Mouse (Mus musculus) MEL (cell line): ENCODE data around the gene Baiap2l2. TPM values are rescaled to one million over a fixed set of nuclear protein-coding genes. Genes with fewer than 3 reads are reported as not detected.

Experiments used
- DNase-seq: peaks from one replicate; pipeline ENCODE4 v3.0.0; 2011; ENCODE audit warnings: low read depth, low spot score
- H3K27ac ChIP-seq: 2 replicates; pipeline ENCODE4 v1.5.1; 2012; ENCODE audit warnings: low read depth, mild to moderate bottlenecking, control low read depth, low read length, moderate library complexity; ENCODE audit not compliant: control insufficient read depth
- H3K27me3 ChIP-seq, 2 experiments: fragments of 150-350 bp in 1 of 2; sonication (generic) in 1 of 2; 2 replicates each; pipeline ENCODE4 v1.6.1; 2012; ENCODE audit warnings: low read length in 2 of 2, mild to moderate bottlenecking in 2 of 2, improper control_type of control experiment in 1 of 2, moderate library complexity in 1 of 2; ENCODE audit not compliant: insufficient read depth in 2 of 2, control insufficient read depth in 1 of 2
- H3K36me3 ChIP-seq, 2 experiments: 2 replicates each; pipeline ENCODE4 v1.6.1; 2012 to 2014; ENCODE audit warnings: low read length in 2 of 2, improper control_type of control experiment in 1 of 2, inconsistent platforms in 1 of 2, mild to moderate bottlenecking in 1 of 2; ENCODE audit not compliant: insufficient read depth in 2 of 2, control insufficient read depth in 1 of 2
- H3K4me1 ChIP-seq, 2 experiments: fragments of 150-350 bp in 1 of 2; sonication (generic) in 1 of 2; 2 replicates each; pipeline ENCODE4 v1.6.1; 2012; ENCODE audit warnings: low read length in 2 of 2, improper control_type of control experiment in 1 of 2, mild to moderate bottlenecking in 1 of 2; ENCODE audit not compliant: insufficient read depth in 2 of 2, control insufficient read depth in 1 of 2
- H3K4me3 ChIP-seq, 2 experiments: fragments of 150-350 bp in 1 of 2; sonication (generic) in 1 of 2; 2 replicates each; pipeline ENCODE4 v1.5.1; 2012; ENCODE audit warnings: low read depth in 2 of 2, low read length in 2 of 2, mild to moderate bottlenecking in 2 of 2, moderate library complexity in 2 of 2, control low read depth in 1 of 2, improper control_type of control experiment in 1 of 2; ENCODE audit not compliant: control insufficient read depth in 1 of 2, insufficient read depth in 1 of 2
- H3K79me2 ChIP-seq: 2 replicates; pipeline ENCODE4 v1.6.1; 2012; ENCODE audit warnings: mild to moderate bottlenecking, low read length, moderate library complexity; ENCODE audit not compliant: control insufficient read depth, poor library complexity, insufficient read depth
- H3K9ac ChIP-seq: 2 replicates; pipeline ENCODE4 v1.6.1; 2012; ENCODE audit warnings: low read depth, mild to moderate bottlenecking, control low read depth, low read length, moderate library complexity; ENCODE audit not compliant: control insufficient read depth, poor library complexity, severe bottlenecking
- H3K9me3 ChIP-seq: fragments of 150-350 bp; sonication (generic); replicated peaks from 2 replicates; pipeline ENCODE4 v1.6.1; 2012; ENCODE audit warnings: mild to moderate bottlenecking, low read length, improper control_type of control experiment, moderate library complexity; ENCODE audit not compliant: insufficient read depth
- BHLHE40 ChIP-seq: IDR thresholded peaks from 2 replicates; pipeline ENCODE4 v1.6.1; 2012; ENCODE audit warnings: low read depth, mild to moderate bottlenecking, inconsistent platforms, low read length, improper control_type of control experiment, borderline replicate concordance
- CHD1 ChIP-seq: IDR thresholded peaks from 2 replicates; pipeline ENCODE4 v1.6.1; 2012; ENCODE audit warnings: low read depth, mild to moderate bottlenecking, inconsistent platforms, low read length, improper control_type of control experiment
- EP300 ChIP-seq, 2 experiments: IDR thresholded peaks; 2 replicates each; pipeline ENCODE4 v1.6.1; 2011; ENCODE audit warnings: improper control_type of control experiment in 2 of 2, low read length in 2 of 2, low read depth in 1 of 2, mild to moderate bottlenecking in 1 of 2
- ETS1 ChIP-seq: IDR thresholded peaks from 2 replicates; pipeline ENCODE4 v1.6.1; 2012; ENCODE audit warnings: low read depth, mild to moderate bottlenecking, inconsistent platforms, low read length, improper control_type of control experiment, moderate library complexity
- GABPA ChIP-seq: IDR thresholded peaks from 2 replicates; pipeline ENCODE4 v1.6.1; 2012; ENCODE audit warnings: low read depth, mild to moderate bottlenecking, inconsistent platforms, low read length, improper control_type of control experiment, moderate library complexity
- HCFC1 ChIP-seq: IDR thresholded peaks from 2 replicates; pipeline ENCODE4 v1.6.1; 2012; ENCODE audit warnings: low read depth, mild to moderate bottlenecking, inconsistent platforms, low read length, improper control_type of control experiment, moderate library complexity
- JUND ChIP-seq: IDR thresholded peaks from 2 replicates; pipeline ENCODE4 v1.6.1; 2011; ENCODE audit warnings: low read depth, mild to moderate bottlenecking, improper control_type of control experiment, low read length
- MAZ ChIP-seq: IDR thresholded peaks from 2 replicates; pipeline ENCODE4 v1.6.1; 2012; ENCODE audit warnings: low read depth, mild to moderate bottlenecking, inconsistent platforms, low read length, improper control_type of control experiment
- MEF2A ChIP-seq: IDR thresholded peaks from 2 replicates; pipeline ENCODE4 v1.6.1; 2014; ENCODE audit warnings: low read depth, mild to moderate bottlenecking, inconsistent platforms, low read length, improper control_type of control experiment; ENCODE audit not compliant: poor library complexity, insufficient replicate concordance, severe bottlenecking; ENCODE audit errors: extremely low read depth
- MYC ChIP-seq: IDR thresholded peaks from 2 replicates; pipeline ENCODE4 v1.6.1; 2011; ENCODE audit warnings: low read depth, mild to moderate bottlenecking, low read length, improper control_type of control experiment, moderate library complexity
- NELFE ChIP-seq: IDR thresholded peaks from 2 replicates; pipeline ENCODE4 v1.6.1; 2011; ENCODE audit warnings: low read depth, low read length, improper control_type of control experiment
- NRF1 ChIP-seq: IDR thresholded peaks from 2 replicates; pipeline ENCODE4 v1.6.1; 2014; ENCODE audit warnings: low read depth, mild to moderate bottlenecking, inconsistent platforms, low read length, improper control_type of control experiment, moderate library complexity; ENCODE audit not compliant: poor library complexity, insufficient read depth, severe bottlenecking
- POLR2A ChIP-seq, 2 experiments: IDR thresholded peaks; 2 replicates each; pipeline ENCODE4 v1.6.1; 2011 to 2012; ENCODE audit warnings: low read length in 2 of 2, mild to moderate bottlenecking in 2 of 2, control low read depth in 1 of 2, improper control_type of control experiment in 1 of 2, low read depth in 1 of 2, moderate library complexity in 1 of 2; ENCODE audit not compliant: control insufficient read depth in 1 of 2, insufficient read depth in 1 of 2, poor library complexity in 1 of 2
- POLR2AphosphoS5 ChIP-seq: IDR thresholded peaks from 2 replicates; pipeline ENCODE4 v1.6.1; 2012; ENCODE audit warnings: low read depth, borderline replicate concordance, mild to moderate bottlenecking, inconsistent platforms, low read length, moderate library complexity, mixed read lengths
- RAD21 ChIP-seq: IDR thresholded peaks from 2 replicates; pipeline ENCODE4 v1.6.1; 2011; ENCODE audit warnings: mild to moderate bottlenecking, low read depth, low read length, improper control_type of control experiment
- SIN3A ChIP-seq: IDR thresholded peaks from 2 replicates; pipeline ENCODE4 v1.6.1; 2012; ENCODE audit warnings: low read length, improper control_type of control experiment, inconsistent platforms
- SMC3 ChIP-seq: IDR thresholded peaks from 2 replicates; pipeline ENCODE4 v1.6.1; 2011; ENCODE audit warnings: low read depth, low read length, improper control_type of control experiment
- TBP ChIP-seq: IDR thresholded peaks from 2 replicates; pipeline ENCODE4 v1.8.0; 2011; ENCODE audit warnings: low read depth, low read length, improper control_type of control experiment
- TCF12 ChIP-seq: IDR thresholded peaks from 2 replicates; pipeline ENCODE4 v1.6.1; 2014; ENCODE audit warnings: low read depth, mild to moderate bottlenecking, inconsistent platforms, low read length, improper control_type of control experiment, moderate library complexity
- UBTF ChIP-seq: IDR thresholded peaks from 2 replicates; pipeline ENCODE4 v1.6.1; 2012; ENCODE audit warnings: low read depth, mild to moderate bottlenecking, inconsistent platforms, low read length, improper control_type of control experiment, moderate library complexity, borderline replicate concordance; ENCODE audit not compliant: insufficient read depth
- USF1 ChIP-seq: IDR thresholded peaks from 2 replicates; pipeline ENCODE4 v1.6.1; 2014; ENCODE audit warnings: low read depth, mild to moderate bottlenecking, inconsistent platforms, low read length, improper control_type of control experiment, moderate library complexity
- USF2 ChIP-seq, 2 experiments: IDR thresholded peaks; 2 replicates each; pipeline ENCODE4 v1.6.1; 2011 to 2012; ENCODE audit warnings: improper control_type of control experiment in 2 of 2, low read length in 2 of 2, borderline replicate concordance in 1 of 2, inconsistent platforms in 1 of 2, low read depth in 1 of 2, mild to moderate bottlenecking in 1 of 2; ENCODE audit not compliant: insufficient read depth in 1 of 2
- ZC3H11A ChIP-seq: IDR thresholded peaks from 2 replicates; pipeline ENCODE4 v1.6.1; 2012; ENCODE audit warnings: low read depth, mild to moderate bottlenecking, inconsistent platforms, low read length, improper control_type of control experiment
- ZKSCAN1 ChIP-seq: IDR thresholded peaks from 2 replicates; pipeline ENCODE4 v1.6.1; 2012; ENCODE audit warnings: low read depth, mild to moderate bottlenecking, inconsistent platforms, low read length, improper control_type of control experiment, moderate library complexity
- ZNF384 ChIP-seq: IDR thresholded peaks from 2 replicates; pipeline ENCODE4 v1.6.1; 2012; ENCODE audit warnings: low read depth, mild to moderate bottlenecking, inconsistent platforms, low read length, improper control_type of control experiment
- polyA plus RNA-seq, 2 experiments: library from polyadenylated mRNA; stranded (reverse) in 1 of 2; unstranded in 1 of 2; fragments of >175 nt in 1 of 2; fragments of >200 nt in 1 of 2; gene quantifications; 2 replicates each; pipeline versions ENCODE4 v1.2.1 to v1.2.4; 2012; ENCODE audit warnings: low replicate concordance in 2 of 2, low read depth in 1 of 2; ENCODE audit not compliant: insufficient read length in 2 of 2, insufficient read depth in 1 of 2, missing spikeins in 1 of 2
- total RNA-seq: library from RNA; depleted of rRNA; stranded (reverse); fragments of 300-350 nt; gene quantifications from 2 replicates; pipeline ENCODE4 v1.2.3, GENCODE M21; 2012

The Baiap2l2 gene
- total and polyA plus RNA-seq, 3 experiments = 0.60 to 1.1 TPM; not detected in 1

- TF ChIP-seq TBP = peak; percentile 66
- peak; percentile 60 for TF ChIP-seq SIN3A
- no peak for TF ChIP-seq ZC3H11A
- no peak; the same call in 1 of the 2 replicates for TF ChIP-seq TCF12
Observed at GRCm38 (mm10) chr15:79270317-79271123, 14.8 kb downstream of the Baiap2l2 start (continued).

GRCm38 (mm10) chr15:79268521-79268920, 16.8 kb downstream of the Baiap2l2 start:
- Histone ChIP-seq H3K9ac (no peak overlapping the region), H3K79me2 (no peaks in the 10 kb centered on the region; the same call in 1 of the 2 replicates), H3K9me3 (no peaks in the 10 kb centered on the region), H3K27me3 (no peaks in the 10 kb centered on the region), H3K27ac (no peak overlapping the region), H3K4me3 (no peak overlapping the region), H3K36me3 (no peaks in the 10 kb centered on the region)
- DNase-seq = no peak
- TF ChIP-seq UBTF (no peak), GABPA (no peak), USF1 (no peak), ZNF384 (no peak), SMC3 (no peak), HCFC1 (no peak), RAD21 (no peak), TBP (no peak), JUND (no peak)
- TF ChIP-seq, all 39 proteins: peak for 0
- H3K4me1 ChIP-seq = no peaks in the 10 kb centered on the region

GRCm38 (mm10) chr15:79265384-79265783, 20.0 kb downstream of the Baiap2l2 start:
- no peak overlapping the region for H3K4me3 ChIP-seq
- no peak for DNase-seq
- no peaks in the 10 kb centered on the region for H3K27me3 ChIP-seq

More at GRCm38 (mm10) chr15:79265384-79265783, 20.0 kb downstream of the Baiap2l2 start:
- TF ChIP-seq BHLHE40 = no peak
- TF ChIP-seq MAZ = no peak
- no peak for TF ChIP-seq EP300 (IDR thresholded peaks at IDR 0.05; ENCODE audit: low read depth in 1 of 2, low read length in 2 of 2)
- TF ChIP-seq JUND = no peak
- no peak for TF ChIP-seq ZKSCAN1
- TF ChIP-seq MEF2A = no peak
- no peak for TF ChIP-seq NELFE
- TF ChIP-seq ETS1 = no peak
- no peak for TF ChIP-seq HCFC1
- TF ChIP-seq MYC = no peak
- TF ChIP-seq USF2 (IDR thresholded peaks at IDR 0.05; ENCODE audit: borderline replicate concordance in 1 of 2, insufficient read depth in 1 of 2, low read depth in 1 of 2, low read length in 2 of 2) = no peak
- TF ChIP-seq POLR2A (IDR thresholded peaks at IDR 0.05; ENCODE audit: control insufficient read depth in 1 of 2, insufficient read depth in 1 of 2, low read depth in 1 of 2, low read length in 2 of 2, poor library complexity in 1 of 2) = no peak
- TF ChIP-seq UBTF = no peak
- TF ChIP-seq CHD1 = no peak
- no peak for TF ChIP-seq NRF1
- TF ChIP-seq POLR2AphosphoS5 = no peak
- TF ChIP-seq RAD21 = no peak
- TF ChIP-seq TBP = no peak
- Histone ChIP-seq H3K9ac (no peak overlapping the region), H3K4me1 (no peaks in the 10 kb centered on the region), H3K9me3 (no peaks in the 10 kb centered on the region), H3K36me3 (no peaks in the 10 kb centered on the region), H3K79me2 (no peaks in the 10 kb centered on the region; the same call in 1 of the 2 replicates), H3K27ac (no peak overlapping the region)
